Mouse (Mus musculus) liver, postnatal 0 days (tissue): ENCODE measurements around the gene Sds.

Experiments
- CTCF ChIP-seq: sonication (generic); IDR thresholded peaks from 2 replicates; pipeline ENCODE4 v1.5.1; 2016; ENCODE audit warnings: antibody characterized with exemption, low read depth
- EP300 ChIP-seq: IDR thresholded peaks from 2 replicates; pipeline ENCODE4 v1.6.1; 2016; ENCODE audit warnings: antibody characterized with exemption, low read depth, mild to moderate bottlenecking

DNA sequence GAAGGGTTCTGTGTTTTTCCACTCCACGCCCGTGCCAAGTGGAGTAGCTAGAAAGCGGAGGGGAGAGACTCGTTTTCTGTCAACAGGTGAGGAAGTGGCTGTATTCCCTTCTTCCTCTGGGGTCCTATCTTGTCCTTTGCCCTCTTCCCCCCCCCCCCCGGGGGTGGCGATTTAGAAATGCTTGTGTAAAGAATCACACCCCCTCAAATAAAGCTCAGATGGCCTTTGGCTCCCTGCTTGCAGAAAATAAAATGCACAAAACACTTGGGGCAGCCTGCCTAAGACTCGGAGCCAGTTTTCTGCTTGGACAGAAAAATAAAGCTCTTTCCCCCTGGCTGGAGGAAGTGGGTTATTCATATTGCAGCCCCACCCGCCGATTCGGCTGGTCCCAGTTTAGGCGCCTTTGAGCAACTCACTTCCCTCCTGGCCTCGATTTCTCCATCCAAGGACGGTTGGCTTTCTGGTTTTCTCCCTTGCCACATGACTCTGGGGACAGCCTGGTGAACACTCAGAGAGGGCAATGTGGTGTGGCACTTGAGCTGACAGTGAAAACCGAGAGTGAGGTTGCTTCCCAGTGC, 35.4 kb downstream of the Sds start:
- TF ChIP-seq CTCF = no peak
- TF ChIP-seq EP300 = no peak
